Mouse (Mus musculus): ENCODE measurements around the gene Ldha.
"Not testable (repeated sequence)": the region's sequence is repeated elsewhere in the genome, so short reads cannot be mapped to it uniquely, and the experiment has no call there.

Gene Ldha

DNA sequence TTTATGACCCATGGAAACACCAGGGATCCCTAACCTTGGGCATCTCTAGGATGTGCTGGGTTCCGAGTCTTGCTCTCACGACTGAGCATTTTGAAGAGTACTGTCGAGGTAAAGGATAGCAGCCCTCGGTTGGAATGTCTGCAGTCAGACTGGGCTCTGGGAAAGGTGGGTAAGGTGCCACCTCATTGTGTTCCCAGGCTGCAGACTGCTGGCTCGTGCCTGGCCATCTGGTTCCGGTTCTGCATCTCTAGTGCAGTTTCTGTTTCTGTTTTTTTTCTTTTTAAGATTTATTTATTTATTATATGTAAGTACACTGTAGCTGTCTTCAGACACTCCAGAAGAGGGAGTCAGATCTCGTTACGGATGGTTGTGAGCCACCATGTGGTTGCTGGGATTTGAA, 40.7 kb downstream of the Ldha start:
- not testable (repeated sequence) for DNase-seq (ENCODE audit: low spot score)

DNA sequence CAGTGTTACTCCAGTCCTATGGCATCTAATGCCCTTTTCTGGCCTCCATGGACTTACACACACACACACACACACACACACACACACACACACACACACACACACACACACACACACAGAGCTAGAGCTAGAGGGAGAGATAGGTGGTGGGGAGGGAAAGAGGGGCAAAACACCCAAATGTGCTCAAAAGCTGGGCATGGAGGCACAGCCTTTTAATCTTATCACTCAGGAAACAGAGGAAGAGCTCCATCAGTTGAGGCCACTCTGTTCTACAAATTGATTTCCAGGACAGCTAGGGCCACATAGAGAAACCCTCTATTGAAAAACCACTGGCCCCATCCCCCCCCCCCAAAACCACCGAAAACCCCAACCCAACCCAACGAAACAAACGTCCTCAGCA, 42.0 kb downstream of the Ldha start:
- DNase-seq (ENCODE audit: low spot score): no peak

DNA sequence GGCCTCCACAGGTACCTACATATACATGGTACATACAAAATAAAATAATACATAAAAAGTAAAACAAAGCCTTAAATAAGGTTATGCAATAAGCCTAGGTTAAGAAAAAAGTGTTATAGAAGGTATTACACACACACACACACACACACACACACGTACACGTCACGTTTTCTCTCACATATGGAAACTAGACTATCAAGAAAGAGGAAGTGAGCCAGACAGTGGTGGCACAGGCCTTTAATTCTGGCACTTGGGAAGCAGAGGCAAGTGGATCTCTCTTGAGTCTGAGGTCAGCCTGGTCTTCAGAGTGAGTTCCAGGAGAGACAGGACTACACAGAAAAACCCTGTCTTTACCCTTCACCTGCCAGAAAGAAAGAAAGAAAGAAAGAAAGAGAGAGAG, 54.2 kb downstream of the Ldha start:
- no peak for DNase-seq (ENCODE audit: low spot score)

DNA sequence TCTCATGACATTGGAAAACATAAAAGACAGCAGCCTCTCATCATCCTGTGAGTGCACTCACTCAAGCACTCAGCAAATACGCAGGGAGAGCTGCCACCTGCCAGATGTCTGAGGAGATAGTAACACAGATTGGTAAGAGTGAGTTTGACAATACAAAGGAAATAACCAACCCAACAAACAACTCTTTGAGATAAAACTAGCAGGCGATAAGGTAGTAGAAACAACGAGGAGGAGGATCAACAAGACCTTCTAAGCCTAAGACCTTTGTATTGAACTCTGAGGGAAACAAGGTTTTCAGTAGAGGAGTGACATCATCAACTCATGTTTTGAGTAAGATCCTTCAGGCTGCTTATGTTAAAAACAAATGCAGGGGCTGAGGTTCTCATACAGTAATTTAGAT, 58.1 kb downstream of the Ldha start:
- DNase-seq (ENCODE audit: low spot score): no peak

Data from retina, embryonic 14.5 days (tissue).